Mouse (Mus musculus) bone marrow macrophage, adult 2 months (primary cell): Measurements from ENCODE around the gene Mrps14. TPM values are rescaled to one million over a fixed set of nuclear protein-coding genes. Genes with fewer than 3 reads are reported as not detected.

Experiments used
- H3K27ac ChIP-seq: 2 replicates; pipeline ENCODE4 v1.5.1; 2012; ENCODE audit warnings: low read depth, low read length; ENCODE audit not compliant: insufficient read depth
- H3K4me1 ChIP-seq: 2 replicates; pipeline ENCODE4 v1.6.1; 2012; ENCODE audit warnings: low read length; ENCODE audit not compliant: control insufficient read depth, insufficient read depth
- H3K4me3 ChIP-seq: 2 replicates; pipeline ENCODE4 v1.5.1; 2012; ENCODE audit warnings: mild to moderate bottlenecking, low read length, moderate library complexity; ENCODE audit not compliant: insufficient read depth
- CTCF ChIP-seq: IDR thresholded peaks from 2 replicates; pipeline ENCODE4 v1.5.1; 2012; ENCODE audit warnings: low read depth, mild to moderate bottlenecking, low read length, moderate library complexity
- POLR2A ChIP-seq: IDR thresholded peaks from 2 replicates; pipeline ENCODE4 v1.6.1; 2012; ENCODE audit warnings: mild to moderate bottlenecking, low read depth, low read length, borderline replicate concordance
- polyA plus RNA-seq: library from polyadenylated mRNA; stranded (reverse); fragments of >200 nt; gene quantifications from 2 replicates; pipeline ENCODE4 v1.2.4, GENCODE M21; 2012; ENCODE audit not compliant: missing spikeins, insufficient read depth, insufficient read length

Mrps14 gene
- polyA plus RNA-seq, 1 experiment: 56.0 TPM

- H3K27ac ChIP-seq: no peak overlapping the region
- H3K4me3 ChIP-seq: no peak overlapping the region
Observed at GRCm38 (mm10) chr1:160245954-160246353, 50.9 kb downstream of the Mrps14 start.

GRCm38 (mm10) chr1:160246844-160247243, 51.8 kb downstream of the Mrps14 start:
- Histone ChIP-seq H3K4me3 (no peak overlapping the region), H3K4me1 (peaks cover 26% of the 10 kb centered on the region), H3K27ac (no peak overlapping the region)
- no peak for TF ChIP-seq POLR2A

More at GRCm38 (mm10) chr1:160245954-160246353, 50.9 kb downstream of the Mrps14 start:
- TF ChIP-seq POLR2A (no peak), CTCF (no peak)
- H3K4me1 ChIP-seq: peaks cover 19% of the 10 kb centered on the region

DNA sequence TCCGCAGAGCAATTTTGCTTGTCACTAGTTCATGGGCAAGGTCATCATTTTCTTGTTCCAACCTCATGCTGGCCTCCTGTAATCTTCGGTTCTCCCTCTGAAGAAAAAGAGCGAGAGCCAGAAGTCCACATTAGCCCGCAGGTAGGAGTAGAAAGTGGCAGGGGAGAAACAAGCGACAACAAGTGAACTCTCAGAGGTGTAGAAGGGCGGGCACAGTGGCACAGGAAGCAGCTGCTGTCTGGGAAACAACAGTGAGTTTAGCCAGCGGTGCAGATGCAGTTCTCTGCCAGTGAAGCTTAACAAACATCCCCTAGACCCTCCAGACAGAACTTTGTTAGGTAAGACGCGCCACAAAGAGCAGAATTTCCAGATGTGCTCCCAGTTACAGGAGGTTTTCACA, 52.5 kb downstream of the Mrps14 start:
- Histone ChIP-seq H3K4me3 (no peak overlapping the region), H3K27ac (no peak overlapping the region), H3K4me1 (peaks cover 26% of the 10 kb centered on the region)
- TF ChIP-seq POLR2A (no peak), CTCF (no peak)

DNA sequence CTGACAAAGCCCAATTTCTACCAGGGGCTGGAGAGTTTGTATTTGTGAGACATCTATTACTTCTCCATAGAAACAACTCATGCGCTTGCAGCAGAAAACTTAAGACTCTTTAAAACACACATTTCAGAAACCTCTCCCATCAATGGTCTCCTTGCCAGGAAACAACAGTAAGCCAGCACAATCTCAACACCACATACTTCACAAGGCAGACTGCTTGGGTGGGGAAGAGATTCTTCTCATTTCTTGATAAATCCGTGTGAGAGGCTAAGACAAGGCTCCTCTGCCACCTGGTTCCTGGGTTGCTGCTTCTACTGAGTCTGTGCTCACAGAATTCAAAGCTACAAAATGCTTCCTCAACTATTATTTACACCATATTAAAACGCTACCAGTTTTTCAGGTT, 54.8 kb downstream of the Mrps14 start:
- TF ChIP-seq POLR2A (no peak), CTCF (no peak)
- peaks cover 29% of the 10 kb centered on the region for H3K4me1 ChIP-seq

DNA sequence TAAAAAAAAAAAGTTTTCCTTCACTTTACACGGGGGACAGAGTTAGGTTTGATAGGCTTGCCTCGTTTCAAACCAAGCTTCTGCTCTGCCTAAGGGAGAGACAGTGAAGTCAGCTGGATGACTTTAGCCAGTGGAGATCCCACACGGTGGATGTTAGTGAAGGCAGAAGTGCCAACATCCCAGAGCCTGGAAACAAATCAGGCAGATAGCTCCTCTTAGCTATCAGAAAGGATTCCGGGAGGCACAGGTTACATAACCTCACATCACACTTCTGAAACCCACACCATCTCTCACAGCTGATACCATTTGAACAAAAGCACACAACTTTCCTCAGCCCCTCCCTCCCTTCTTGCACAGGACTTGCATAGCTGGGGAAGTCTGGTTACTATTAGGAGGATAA, 55.8 kb downstream of the Mrps14 start:
- peaks cover 25% of the 10 kb centered on the region for H3K4me1 ChIP-seq
- no peak overlapping the region for H3K27ac ChIP-seq

More for the DNA sequence above, 54.8 kb downstream of the Mrps14 start:
- H3K27ac ChIP-seq: no peak overlapping the region
- H3K4me3 ChIP-seq: no peak overlapping the region

GRCm38 (mm10) chr1:160251388-160252007, 56.5 kb downstream of the Mrps14 start:
- TF ChIP-seq CTCF: no peak
- TF ChIP-seq POLR2A: no peak
- Histone ChIP-seq H3K4me3 (no peak overlapping the region), H3K4me1 (peaks cover 20% of the 10 kb centered on the region), H3K27ac (peak overlapping the region; percentile 19)

More for the DNA sequence above, 55.8 kb downstream of the Mrps14 start:
- no peak for TF ChIP-seq POLR2A
- TF ChIP-seq CTCF: no peak
- H3K4me3 ChIP-seq: no peak overlapping the region

Other genes with a start within 250 kb of the Mrps14 start
- 8.8 and 9.3 TPM in 2 replicates for gene 4930523C07Rik, start 150.8 kb upstream of the Mrps14 start, polyA plus RNA-seq
- 0.60 and 0.75 TPM in 2 replicates for gene Tnn, start 41.6 kb upstream of the Mrps14 start, polyA plus RNA-seq
- 48.1 and 57.4 TPM in 2 replicates for gene Cacybp, start 17.7 kb downstream of the Mrps14 start, polyA plus RNA-seq